Mouse (Mus musculus): ENCODE data around the gene Camta1. TPM values are rescaled to one million over a fixed set of nuclear protein-coding genes. Genes with fewer than 3 reads are reported as not detected.

Camta1 gene
- polyA plus RNA-seq, 1 experiment from 2014 or later = 61.9 TPM

GRCm38 (mm10) chr4:151898600-151899245, 37.0 kb upstream of the Camta1 start:
- Histone ChIP-seq H3K4me3 (ENCODE audit: low read depth, low read length) (no peak overlapping the region), H3K9ac (ENCODE audit: low read length) (no peak overlapping the region), H3K4me1 (replicated peaks; ENCODE audit: control insufficient read depth, insufficient read depth) (no peaks in the 10 kb centered on the region), H3K4me2 (replicated peaks; ENCODE audit: low read depth) (no peak overlapping the region), H3K27me3 (ENCODE audit: control insufficient read depth, insufficient read depth, low read length) (no peaks in the 10 kb centered on the region), H3K27ac (replicated peaks) (no peak overlapping the region), H3K36me3 (ENCODE audit: control insufficient read depth, insufficient read depth, low read length) (no peaks in the 10 kb centered on the region), H3K9me3 (ENCODE audit: control insufficient read depth, low read length) (no peaks in the 10 kb centered on the region)
- 54% methylated on average over 13 of the region's 13 CpGs for WGBS
- TF ChIP-seq EP300 (optimal IDR thresholded peaks at IDR 0.05) (no peak), CTCF (IDR thresholded peaks at IDR 0.05; ENCODE audit: low read depth) (no peak)
- DNase-seq (ENCODE audit: low spot score) (no peak), ATAC-seq (ENCODE audit: low FRiP score, low TSS enrichment) (no peak)

GRCm38 (mm10) chr4:151897069-151897617, 35.5 kb upstream of the Camta1 start:
- Histone ChIP-seq H3K36me3 (ENCODE audit: control insufficient read depth, insufficient read depth, low read length) (no peaks in the 10 kb centered on the region), H3K27me3 (ENCODE audit: control insufficient read depth, insufficient read depth, low read length) (no peaks in the 10 kb centered on the region), H3K27ac (replicated peaks) (no peak overlapping the region), H3K4me3 (ENCODE audit: low read depth, low read length) (no peak overlapping the region), H3K9me3 (ENCODE audit: control insufficient read depth, low read length) (no peaks in the 10 kb centered on the region), H3K4me2 (replicated peaks; ENCODE audit: low read depth) (no peak overlapping the region), H3K4me1 (replicated peaks; ENCODE audit: control insufficient read depth, insufficient read depth) (no peaks in the 10 kb centered on the region), H3K9ac (ENCODE audit: low read length) (no peak overlapping the region)
- DNase-seq (ENCODE audit: low spot score) (no peak), ATAC-seq (ENCODE audit: low FRiP score, low TSS enrichment) (no peak)
- peak; percentile 26; the same call in 1 of the 2 replicates for TF ChIP-seq CTCF (IDR thresholded peaks at IDR 0.05; ENCODE audit: low read depth)
- no peak for TF ChIP-seq EP300 (optimal IDR thresholded peaks at IDR 0.05)
- WGBS = 70% methylated on average over 9 of the region's 9 CpGs

- WGBS = 90% methylated on average over 7 of the region's 7 CpGs
- H3K27me3 ChIP-seq (ENCODE audit: control insufficient read depth, insufficient read depth, low read length) = no peaks in the 10 kb centered on the region
- no peak overlapping the region for H3K4me2 ChIP-seq (replicated peaks; ENCODE audit: low read depth)
- DNase-seq (ENCODE audit: low spot score) = no peak
- ATAC-seq (ENCODE audit: low FRiP score, low TSS enrichment) = no peak
- TF ChIP-seq CTCF (IDR thresholded peaks at IDR 0.05; ENCODE audit: low read depth) (0 out of 2 replicates have a peak, but pooled peaks have one; percentile 6), EP300 (optimal IDR thresholded peaks at IDR 0.05) (no peak)
- H3K9me3 ChIP-seq (ENCODE audit: control insufficient read depth, low read length) = no peaks in the 10 kb centered on the region
- no peak overlapping the region for H3K27ac ChIP-seq (replicated peaks)
- no peak overlapping the region for H3K9ac ChIP-seq (ENCODE audit: low read length)
- no peaks in the 10 kb centered on the region for H3K4me1 ChIP-seq (replicated peaks; ENCODE audit: control insufficient read depth, insufficient read depth)
- no peak overlapping the region for H3K4me3 ChIP-seq (ENCODE audit: low read depth, low read length)
- no peaks in the 10 kb centered on the region for H3K36me3 ChIP-seq (ENCODE audit: control insufficient read depth, insufficient read depth, low read length)
Observed at GRCm38 (mm10) chr4:151895624-151896023, 33.9 kb upstream of the Camta1 start.

GRCm38 (mm10) chr4:151894926-151895325, 33.2 kb upstream of the Camta1 start:
- no peak for TF ChIP-seq CTCF (IDR thresholded peaks at IDR 0.05; ENCODE audit: low read depth)
- no peak for TF ChIP-seq EP300 (optimal IDR thresholded peaks at IDR 0.05)
- Histone ChIP-seq H3K4me3 (ENCODE audit: low read depth, low read length) (no peak overlapping the region), H3K27me3 (ENCODE audit: control insufficient read depth, insufficient read depth, low read length) (no peaks in the 10 kb centered on the region), H3K27ac (replicated peaks) (no peak overlapping the region), H3K9me3 (ENCODE audit: control insufficient read depth, low read length) (no peaks in the 10 kb centered on the region), H3K4me2 (replicated peaks; ENCODE audit: low read depth) (no peak overlapping the region), H3K9ac (ENCODE audit: low read length) (no peak overlapping the region), H3K4me1 (replicated peaks; ENCODE audit: control insufficient read depth, insufficient read depth) (no peaks in the 10 kb centered on the region), H3K36me3 (ENCODE audit: control insufficient read depth, insufficient read depth, low read length) (no peaks in the 10 kb centered on the region)
- DNase-seq (ENCODE audit: low spot score) = no peak
- no peak for ATAC-seq (ENCODE audit: low FRiP score, low TSS enrichment)
- 92% methylated on average over 12 of the region's 12 CpGs for WGBS

- TF ChIP-seq CTCF (IDR thresholded peaks at IDR 0.05; ENCODE audit: low read depth) = peak; percentile 56
- TF ChIP-seq EP300 (optimal IDR thresholded peaks at IDR 0.05) = no peak
- ATAC-seq (ENCODE audit: low FRiP score, low TSS enrichment) (no peak), DNase-seq (ENCODE audit: low spot score) (no peak)
- H3K9me3 ChIP-seq (ENCODE audit: control insufficient read depth, low read length) = no peaks in the 10 kb centered on the region
- no peaks in the 10 kb centered on the region for H3K4me1 ChIP-seq (replicated peaks; ENCODE audit: control insufficient read depth, insufficient read depth)
- H3K4me3 ChIP-seq (ENCODE audit: low read depth, low read length) = no peak overlapping the region
- no peak overlapping the region for H3K4me2 ChIP-seq (replicated peaks; ENCODE audit: low read depth)
- 67% methylated on average over 6 of the region's 6 CpGs for WGBS
- no peaks in the 10 kb centered on the region for H3K27me3 ChIP-seq (ENCODE audit: control insufficient read depth, insufficient read depth, low read length)
- no peak overlapping the region for H3K9ac ChIP-seq (ENCODE audit: low read length)
- no peaks in the 10 kb centered on the region for H3K36me3 ChIP-seq (ENCODE audit: control insufficient read depth, insufficient read depth, low read length)
- no peak overlapping the region for H3K27ac ChIP-seq (replicated peaks)
Observed at GRCm38 (mm10) chr4:151893241-151893640, 31.6 kb upstream of the Camta1 start.

GRCm38 (mm10) chr4:151881590-151881989, 19.9 kb upstream of the Camta1 start:
- H3K4me2 ChIP-seq (replicated peaks; ENCODE audit: low read depth) = no peak overlapping the region
- no peak for DNase-seq (ENCODE audit: low spot score)
- no peak overlapping the region for H3K27ac ChIP-seq (replicated peaks)
- ATAC-seq (ENCODE audit: low FRiP score, low TSS enrichment) = no peak
- no peaks in the 10 kb centered on the region for H3K4me1 ChIP-seq (replicated peaks; ENCODE audit: control insufficient read depth, insufficient read depth)
- no peak overlapping the region for H3K9ac ChIP-seq (ENCODE audit: low read length)
- WGBS = 93% methylated on average over 12 of the region's 12 CpGs
- no peaks in the 10 kb centered on the region for H3K36me3 ChIP-seq (ENCODE audit: control insufficient read depth, insufficient read depth, low read length)
- no peaks in the 10 kb centered on the region for H3K27me3 ChIP-seq (ENCODE audit: control insufficient read depth, insufficient read depth, low read length)
- TF ChIP-seq CTCF (IDR thresholded peaks at IDR 0.05; ENCODE audit: low read depth) (no peak), EP300 (optimal IDR thresholded peaks at IDR 0.05) (no peak)
- H3K4me3 ChIP-seq (ENCODE audit: low read depth, low read length) = no peak overlapping the region
- H3K9me3 ChIP-seq (ENCODE audit: control insufficient read depth, low read length) = no peaks in the 10 kb centered on the region

All from stomach, postnatal 0 days (tissue).